7 mouse cellular contexts compared by ENCODE assay signal in genomic region chr16:87353605-87354004, GRCm38 (mm10). TPM values are rescaled to one million over a fixed set of nuclear protein-coding genes. Genes with fewer than 3 reads are reported as not detected.
DNase-seq lines count a peak whose midpoint lies in the region; ATAC-seq and TF ChIP-seq lines count a peak whose summit lies in the region.

No protein-coding gene starts in this region.

- H3K4me3 ChIP-seq in liver, adult 2 months (ENCODE audit: insufficient read depth, low read depth, low read length) = peak overlapping the region; percentile 89; the same call in 1 of the 2 replicates
- H3K4me3 ChIP-seq in forebrain, embryonic 11.5 days (ENCODE audit: low read depth, low read length) = peak overlapping the region; percentile 77
- peak overlapping the region; percentile 71 for H3K4me3 ChIP-seq in limb, embryonic 10.5 days
- peak overlapping the region; percentile 68 for H3K4me3 ChIP-seq in neural tube, embryonic 13.5 days

- no peaks in the 10 kb centered on the region for H3K27me3 ChIP-seq in liver, adult 2 months (ENCODE audit: control insufficient read depth, insufficient read depth, low read length)
- H3K27me3 ChIP-seq in forebrain, embryonic 11.5 days (ENCODE audit: control insufficient read depth, insufficient read depth, low read length) = no peaks in the 10 kb centered on the region
- no peaks in the 10 kb centered on the region for H3K27me3 ChIP-seq in limb, embryonic 10.5 days (ENCODE audit: low read depth, poor library complexity, severe bottlenecking)
- H3K27me3 ChIP-seq in neural tube, embryonic 13.5 days = peaks cover 10% of the 10 kb centered on the region

- peak; percentile 49 for ATAC-seq in forebrain, embryonic 11.5 days (replicated peaks; ENCODE audit: low FRiP score)
- peak; percentile 52 for ATAC-seq in neural tube, embryonic 13.5 days (ENCODE audit: low read depth)

- H3K4me1 ChIP-seq in liver, adult 2 months (ENCODE audit: control insufficient read depth, insufficient read depth, low read length) = no peaks in the 10 kb centered on the region
- H3K4me1 ChIP-seq in forebrain, embryonic 11.5 days (replicated peaks; ENCODE audit: control insufficient read depth, insufficient read depth, low read length) = no peaks in the 10 kb centered on the region
- H3K4me1 ChIP-seq in limb, embryonic 10.5 days = no peaks in the 10 kb centered on the region
- H3K4me1 ChIP-seq in neural tube, embryonic 13.5 days (replicated peaks) = peaks cover 2% of the 10 kb centered on the region; the same call in 1 of the 2 replicates

- no peak for TF ChIP-seq CTCF in liver, adult 2 months (IDR thresholded peaks at IDR 0.05; ENCODE audit: low read depth, low read length)

- no peak for TF ChIP-seq POLR2A in liver, adult 2 months (IDR thresholded peaks at IDR 0.05; ENCODE audit: extremely low read depth, insufficient read depth, low read length)

- 100% methylated on average over 1 of the region's 1 CpGs for whole genome bisulfite sequencing in liver, adult 2 months
- 97% methylated on average over 1 of the region's 1 CpGs for WGBS in forebrain, embryonic 11.5 days
- WGBS in limb, embryonic 10.5 days = 94% methylated on average over 1 of the region's 1 CpGs
- 94% methylated on average over 1 of the region's 1 CpGs for WGBS in neural tube, embryonic 13.5 days

- peak overlapping the region; percentile 45; the same call in 1 of the 2 replicates for H3K4me2 ChIP-seq in forebrain, embryonic 11.5 days (ENCODE audit: low read depth, low read length, severe bottlenecking)
- peak overlapping the region; percentile 57 for H3K4me2 ChIP-seq in neural tube, embryonic 13.5 days

- no peaks in the 10 kb centered on the region; the same call in 1 of the 2 replicates for H3K9me3 ChIP-seq in forebrain, embryonic 11.5 days (ENCODE audit: control insufficient read depth, low read length)
- H3K9me3 ChIP-seq in limb, embryonic 10.5 days (replicated peaks) = no peaks in the 10 kb centered on the region
- no peaks in the 10 kb centered on the region for H3K9me3 ChIP-seq in neural tube, embryonic 13.5 days

- H3K36me3 ChIP-seq in liver, adult 2 months (ENCODE audit: control insufficient read depth, insufficient read depth, low read length) = peaks cover 12% of the 10 kb centered on the region; the same call in 1 of the 2 replicates
- H3K36me3 ChIP-seq in forebrain, embryonic 11.5 days (ENCODE audit: control insufficient read depth, insufficient read depth, low read length) = no peaks in the 10 kb centered on the region
- H3K36me3 ChIP-seq in limb, embryonic 10.5 days = peaks cover 22% of the 10 kb centered on the region
- H3K36me3 ChIP-seq in neural tube, embryonic 13.5 days = peaks cover 19% of the 10 kb centered on the region

- no peaks in the 10 kb centered on the region for H3K79me2 ChIP-seq in liver, adult 2 months (ENCODE audit: control insufficient read depth, insufficient read depth, low read length)

- H3K27ac ChIP-seq in liver, adult 2 months (replicated peaks; ENCODE audit: insufficient read depth, low read depth, low read length) = no peak overlapping the region
- no peak overlapping the region for H3K27ac ChIP-seq in forebrain, embryonic 11.5 days (ENCODE audit: low read depth, low read length)
- peak overlapping the region; percentile 98 for H3K27ac ChIP-seq in limb, embryonic 10.5 days
- no peak overlapping the region for H3K27ac ChIP-seq in neural tube, embryonic 13.5 days (replicated peaks)

- DNase-seq in liver, adult 2 months (ENCODE audit: extremely low read depth, low read depth, low spot score) = no peak
- no peak for DNase-seq in liver
- no peak for DNase-seq in forebrain, embryonic 11.5 days (ENCODE audit: low spot score)
- no peak for DNase-seq in limb, embryonic 10.5 days (ENCODE audit: low spot score)
- DNase-seq in ovary, postnatal 36 days (ENCODE audit: low spot score) = no peak
- no peak for DNase-seq in adrenal gland, adult 8-10 months

- no peak overlapping the region for H3K9ac ChIP-seq in liver, adult 2 months (ENCODE audit: low read depth, low read length)
- no peak overlapping the region; the same call in 1 of the 2 replicates for H3K9ac ChIP-seq in forebrain, embryonic 11.5 days (ENCODE audit: low read length)
- H3K9ac ChIP-seq in neural tube, embryonic 13.5 days = no peak overlapping the region; the same call in 1 of the 2 replicates

RNA-seq across cellular contexts. Expression of gene N6amt1, which starts 0.4 kb away (rescaled TPM):
- 7.9 and 9.1 TPM in 2 replicates for total RNA-seq in liver, adult 2 months (2014; rRNA removed)
- polyA plus RNA-seq in liver, adult 2 months (2012; rRNA removed) = 4.0 and 4.9 TPM in 2 replicates
- 17.7 and 19.5 TPM in 2 replicates for polyA plus RNA-seq in forebrain, embryonic 11.5 days (2014; fragmentation: Nextera tagmentation; extraction: Ambion mirVana)
- polyA plus RNA-seq in limb, embryonic 10.5 days (2016; fragmentation: Nextera tagmentation; extraction: Ambion mirVana) = 19.4 and 22.9 TPM in 2 replicates
- 20.1 and 21.2 TPM in 2 replicates for polyA plus RNA-seq in neural tube, embryonic 13.5 days (2015; fragmentation: Nextera tagmentation; extraction: Ambion mirVana)
- 10 to 100 TPM; 22.8 to 27.8 (median 26.7) TPM for total RNA-seq in adrenal gland, adult 8-10 months (2022)
